Mouse (Mus musculus): ENCODE results near the gene Cercam.
"Not testable (repeated sequence)": the region's sequence is repeated elsewhere in the genome, so short reads cannot be mapped to it uniquely, and the experiment has no call there.

Gene Cercam

GRCm38 (mm10) chr2:29896071-29896470 lies 27.1 kb downstream of the Cercam start:
- no peak for DNase-seq (ENCODE audit: low spot score in 2 of 2)

- DNase-seq (ENCODE audit: low spot score in 2 of 2) = no peak
Observed at GRCm38 (mm10) chr2:29897366-29897765, 28.4 kb downstream of the Cercam start.

- DNase-seq (ENCODE audit: low spot score in 2 of 2) = no peak
Observed at GRCm38 (mm10) chr2:29898081-29898480, 29.1 kb downstream of the Cercam start.

GRCm38 (mm10) chr2:29902194-29902593 lies 33.2 kb downstream of the Cercam start:
- no peak for DNase-seq (ENCODE audit: low spot score in 2 of 2)

GRCm38 (mm10) chr2:29908171-29908570 lies 39.2 kb downstream of the Cercam start:
- DNase-seq (ENCODE audit: low spot score in 2 of 2) = not testable (repeated sequence)

- DNase-seq (ENCODE audit: low spot score in 2 of 2) = no peak
Observed at GRCm38 (mm10) chr2:29910042-29910441, 41.1 kb downstream of the Cercam start.

GRCm38 (mm10) chr2:29917621-29918020 lies 48.7 kb downstream of the Cercam start:
- DNase-seq (ENCODE audit: low spot score in 2 of 2) = no peak

GRCm38 (mm10) chr2:29922011-29922410 lies 53.0 kb downstream of the Cercam start:
- peak in 1 of 2 experiments; percentile 34 for DNase-seq (ENCODE audit: low spot score in 2 of 2)

GRCm38 (mm10) chr2:29926542-29926941 lies 57.6 kb downstream of the Cercam start:
- no peak for DNase-seq (ENCODE audit: low spot score in 2 of 2)

GRCm38 (mm10) chr2:29930506-29930905 lies 61.5 kb downstream of the Cercam start:
- no peak for DNase-seq (ENCODE audit: low spot score in 2 of 2)

GRCm38 (mm10) chr2:29931194-29931593 lies 62.2 kb downstream of the Cercam start:
- DNase-seq (ENCODE audit: low spot score in 2 of 2) = no peak

Data from frontal cortex, postnatal 10 days (tissue).